Mouse (Mus musculus) ovary, adult 2 months (tissue): ENCODE results near the gene Hspa13. TPM values are rescaled to one million over a fixed set of nuclear protein-coding genes. Genes with fewer than 3 reads are reported as not detected.

ENCODE experiments used
- polyA plus RNA-seq: library from polyadenylated mRNA; depleted of rRNA; stranded (reverse); fragments of >200 nt; gene quantifications from 2 replicates; pipeline ENCODE4 v1.2.3, GENCODE M21; 2012; rRNA removed

The Hspa13 gene
- 2.7 and 4.3 TPM in 2 replicates for polyA plus RNA-seq

GRCm38 (mm10) chr16:75766388-75767249 lies at the start of gene Hspa13:
TSS of gene Hspa13 (minus strand) at chr16:75767104.

Other genes starting within 250 kb of the Hspa13 start
- not detected in 2 replicates for gene Lipi, start 181.0 kb downstream of the Hspa13 start, polyA plus RNA-seq
- 0.15 TPM in 1 of 2 replicates, not detected in the other for gene Rbm11, start 174.3 kb downstream of the Hspa13 start, polyA plus RNA-seq